Mouse (Mus musculus): ENCODE measurements at regions not wholly inside any gene's neighbourhood (a gene's known extent, or its start where the extent isn't known, plus 50 kb on each side); places are given as distances from the start of the nearest gene placed in this dataset.

- TF ChIP-seq POLR2A (IDR thresholded peaks at IDR 0.05; ENCODE audit: insufficient read depth, low read length): no peak
- TF ChIP-seq CTCF (IDR thresholded peaks at IDR 0.05; ENCODE audit: low read depth, low read length): peak; percentile 99
Measured at GRCm38 (mm10) chr17:87571345-87571932, 64.3 kb upstream of the Epcam start.

Measured in ES-Bruce4 (cell line).